Mouse (Mus musculus): ENCODE results near the gene Ptrh2. TPM values are rescaled to one million over a fixed set of nuclear protein-coding genes. Genes with fewer than 3 reads are reported as not detected.

Gene Ptrh2
- polyA plus RNA-seq, 2 experiments from 2014 or later = 9.9 to 10.6 TPM

- ATAC-seq = no peak
Observed at GRCm38 (mm10) chr11:86671041-86671675, 12.6 kb upstream of the Ptrh2 start.

GRCm38 (mm10) chr11:86672772-86673171 is 11.0 kb upstream of the Ptrh2 start:
- ATAC-seq = no peak

GRCm38 (mm10) chr11:86675520-86675919 is 8.3 kb upstream of the Ptrh2 start:
- no peak for ATAC-seq

- ATAC-seq = no peak
Observed at GRCm38 (mm10) chr11:86678957-86679356, 4.8 kb upstream of the Ptrh2 start.

GRCm38 (mm10) chr11:86680729-86681128 is 3.1 kb upstream of the Ptrh2 start:
- ATAC-seq = no peak

- ATAC-seq = no peak
Observed at GRCm38 (mm10) chr11:86681423-86681822, 2.4 kb upstream of the Ptrh2 start.

GRCm38 (mm10) chr11:86682861-86683260 is 924 bp upstream of the Ptrh2 start:
- no peak for ATAC-seq

GRCm38 (mm10) chr11:86684126-86685012 is 584 bp downstream of the Ptrh2 start:
- no peak for ATAC-seq

- no peak for ATAC-seq
Observed at GRCm38 (mm10) chr11:86685366-86685765, 1.6 kb downstream of the Ptrh2 start.

GRCm38 (mm10) chr11:86690383-86690782 is 6.6 kb downstream of the Ptrh2 start:
- ATAC-seq = no peak

- no peak for ATAC-seq
Observed at GRCm38 (mm10) chr11:86691482-86691881, 7.7 kb downstream of the Ptrh2 start.

- no peak for ATAC-seq
Observed at GRCm38 (mm10) chr11:86691956-86692355, 8.2 kb downstream of the Ptrh2 start.

GRCm38 (mm10) chr11:86692546-86692945 is 8.8 kb downstream of the Ptrh2 start:
- no peak for ATAC-seq

GRCm38 (mm10) chr11:86695461-86695860 is 11.7 kb downstream of the Ptrh2 start:
- no peak for ATAC-seq

GRCm38 (mm10) chr11:86701151-86701550 is 17.4 kb downstream of the Ptrh2 start:
- ATAC-seq = no peak

GRCm38 (mm10) chr11:86714606-86715005 is 30.8 kb downstream of the Ptrh2 start:
- ATAC-seq = no peak

GRCm38 (mm10) chr11:86717306-86718065 is 33.7 kb downstream of the Ptrh2 start:
- no peak for ATAC-seq

- ATAC-seq = no peak
Observed at GRCm38 (mm10) chr11:86718369-86718768, 34.6 kb downstream of the Ptrh2 start.

- no peak for ATAC-seq
Observed at GRCm38 (mm10) chr11:86719390-86719789, 35.6 kb downstream of the Ptrh2 start.

GRCm38 (mm10) chr11:86724004-86724403 is 40.2 kb downstream of the Ptrh2 start:
- no peak for ATAC-seq

GRCm38 (mm10) chr11:86724982-86725381 is 41.2 kb downstream of the Ptrh2 start:
- ATAC-seq = no peak

GRCm38 (mm10) chr11:86725607-86726006 is 41.8 kb downstream of the Ptrh2 start:
- no peak for ATAC-seq

GRCm38 (mm10) chr11:86731443-86731842 is 47.7 kb downstream of the Ptrh2 start:
- no peak for ATAC-seq
